In the genomic region with DNA sequence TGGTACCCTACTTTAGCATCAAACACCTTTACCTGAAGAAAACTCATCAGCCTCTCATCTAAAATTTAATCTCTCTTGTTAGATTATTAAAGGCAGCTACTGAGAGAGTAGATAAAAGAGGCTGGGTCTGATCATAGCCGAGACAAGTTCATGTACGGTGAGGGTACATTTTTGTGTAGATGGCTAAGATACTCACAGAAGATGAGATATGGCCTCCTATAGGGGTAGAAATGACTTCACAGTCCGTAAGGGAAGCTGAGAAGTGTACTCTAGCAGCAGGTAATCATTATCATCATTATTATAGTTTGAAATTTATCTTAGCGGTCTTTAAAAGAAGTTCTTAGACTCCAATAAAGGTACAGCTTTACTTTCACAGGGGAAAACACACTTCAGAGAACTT, we compare ENCODE assay signal across 8 mouse cellular contexts. TPM values are rescaled to one million over a fixed set of nuclear protein-coding genes. Genes with fewer than 3 reads are reported as not detected.
DNase-seq lines count a peak whose midpoint lies in the region; ATAC-seq and TF ChIP-seq lines count a peak whose summit lies in the region.

No protein-coding gene starts in this region.

- peak overlapping the region; percentile 50 for H3K4me2 ChIP-seq in CH12.LX (ENCODE audit: insufficient read depth, low read depth, poor library complexity, severe bottlenecking)
- H3K4me2 ChIP-seq in heart, embryonic 16.5 days (ENCODE audit: low read depth, low read length), result peak overlapping the region; percentile 49
- H3K4me2 ChIP-seq in liver, embryonic 14.5 days (ENCODE audit: low read depth), result peak overlapping the region; percentile 84

- in situ Hi-C loops in CH12.LX (cut with MboI; ENCODE audit: low pct_ligation_motif_present, low pct_unique_long_range_greater_than_20kb, low sequenced_read_pairs), result no loop called here

- TF ChIP-seq POLR2A in CH12.LX (IDR thresholded peaks at IDR 0.05; ENCODE audit: low read depth, low read length), result no peak

- 71% methylated on average over 4 of the region's 4 CpGs for WGBS in heart, embryonic 16.5 days
- 66% methylated on average over 4 of the region's 4 CpGs for WGBS in liver, embryonic 14.5 days (ENCODE audit: insufficient replicate concordance)

- H3K27me3 ChIP-seq in CH12.LX (replicated peaks), result peaks cover 4% of the 10 kb centered on the region
- H3K27me3 ChIP-seq in heart, embryonic 16.5 days (ENCODE audit: control insufficient read depth, insufficient read depth, low read length), result no peaks in the 10 kb centered on the region
- H3K27me3 ChIP-seq in liver, embryonic 14.5 days (ENCODE audit: control insufficient read depth, insufficient read depth, low read length), result no peaks in the 10 kb centered on the region

- peaks cover 6 to 24% of the 10 kb centered on the region in 2 experiments; a peak in 3 of 4 replicates for H3K4me1 ChIP-seq in CH12.LX (ENCODE audit: control insufficient read depth in 1 of 2, insufficient read depth in 2 of 2)
- peaks cover 7% of the 10 kb centered on the region for H3K4me1 ChIP-seq in heart, embryonic 16.5 days (ENCODE audit: control insufficient read depth, insufficient read depth, low read length)
- peaks cover 6 to 12% of the 10 kb centered on the region in 2 experiments for H3K4me1 ChIP-seq in liver, embryonic 14.5 days (replicated peaks; ENCODE audit: control insufficient read depth in 2 of 2, insufficient read depth in 2 of 2, low read length in 1 of 2)

- H3K36me3 ChIP-seq in CH12.LX (replicated peaks in 1 of 2; ENCODE audit: control insufficient read depth in 1 of 2, insufficient read depth in 1 of 2, low read length in 1 of 2), result peaks cover 9 to 27% of the 10 kb centered on the region in 2 experiments
- H3K36me3 ChIP-seq in heart, embryonic 16.5 days (ENCODE audit: control insufficient read depth, insufficient read depth), result no peaks in the 10 kb centered on the region
- no peaks in the 10 kb centered on the region for H3K36me3 ChIP-seq in liver, embryonic 14.5 days (replicated peaks; ENCODE audit: control insufficient read depth, insufficient read depth, low read depth)

- peak; percentile 41 for DNase-seq in heart, adult 11 months
- DNase-seq in heart, postnatal 4 days, result no peak
- no peak for DNase-seq in CH12.LX (ENCODE audit: extremely low read depth)
- no peak for DNase-seq in liver, embryonic 14.5 days (ENCODE audit: low read depth in 3 of 3, low spot score in 3 of 3)
- DNase-seq in adrenal gland, postnatal 14 days, result no peak
- DNase-seq in cerebellum, postnatal 14 days, result no peak
- DNase-seq in gastrocnemius, adult 8-10 months (ENCODE audit: low spot score in 2 of 2), result no peak

- TF ChIP-seq EP300 in CH12.LX (IDR thresholded peaks at IDR 0.05; ENCODE audit: low read length), result no peak
- TF ChIP-seq EP300 in liver, embryonic 14.5 days (IDR thresholded peaks at IDR 0.05; ENCODE audit: low read depth), result no peak

- peaks cover 15% of the 10 kb centered on the region; the same call in 1 of the 2 replicates for H3K79me2 ChIP-seq in CH12.LX (replicated peaks; ENCODE audit: control insufficient read depth, extremely low read depth, insufficient read depth, poor library complexity, severe bottlenecking)

- no peak; the same call in 1 of the 2 replicates for ATAC-seq in heart, embryonic 16.5 days (replicated peaks; ENCODE audit: extremely low read depth, insufficient read depth, low FRiP score)
- ATAC-seq in liver, embryonic 14.5 days (ENCODE audit: insufficient read depth), result no peak

- no peak overlapping the region; the same call in 1 of the 2 replicates for H3K9ac ChIP-seq in CH12.LX (ENCODE audit: insufficient read depth, low read depth)
- no peak overlapping the region for H3K9ac ChIP-seq in heart, embryonic 16.5 days (ENCODE audit: low read length)
- no peak overlapping the region for H3K9ac ChIP-seq in liver, embryonic 14.5 days (replicated peaks)

- H3K9me3 ChIP-seq in CH12.LX (replicated peaks; ENCODE audit: low read length), result peaks cover 11% of the 10 kb centered on the region
- H3K9me3 ChIP-seq in heart, embryonic 16.5 days (replicated peaks; ENCODE audit: control insufficient read depth, low read length), result peaks cover 3% of the 10 kb centered on the region; the same call in 1 of the 2 replicates
- H3K9me3 ChIP-seq in liver, embryonic 14.5 days (ENCODE audit: control insufficient read depth, low read length), result no peaks in the 10 kb centered on the region; the same call in 1 of the 2 replicates

- peak overlapping the region in 2 of 3 experiments; percentile 44 to 84 for H3K4me3 ChIP-seq in CH12.LX (replicated peaks in 1 of 3; ENCODE audit: low read depth in 2 of 3, low read length in 2 of 3, poor library complexity in 1 of 3)
- peak overlapping the region; percentile 88 for H3K4me3 ChIP-seq in heart, embryonic 16.5 days (ENCODE audit: low read length)
- peak overlapping the region in 1 of 2 experiments; percentile 92; a peak in 2 of 4 replicates for H3K4me3 ChIP-seq in liver, embryonic 14.5 days (ENCODE audit: insufficient read depth in 1 of 2, low read depth in 2 of 2, low read length in 2 of 2)

- no peak overlapping the region for H3K27ac ChIP-seq in CH12.LX (ENCODE audit: insufficient read depth, low read depth)
- H3K27ac ChIP-seq in heart, embryonic 16.5 days (ENCODE audit: low read length), result no peak overlapping the region
- H3K27ac ChIP-seq in liver, embryonic 14.5 days, result no peak overlapping the region

- no peak for TF ChIP-seq CTCF in CH12.LX (conservative IDR thresholded peaks at IDR 0.05 in 1 of 2, IDR thresholded peaks at IDR 0.05 in 1 of 2; ENCODE audit: low read depth in 2 of 2, low read length in 2 of 2)
- TF ChIP-seq CTCF in liver, embryonic 14.5 days (IDR thresholded peaks at IDR 0.05; ENCODE audit: low read depth), result no peak

- TF ChIP-seq RAD21 in CH12.LX (IDR thresholded peaks at IDR 0.05; ENCODE audit: low read depth, low read length), result no peak

- dilution Hi-C loops in CH12.LX (cut with MboI; ENCODE audit: extremely low pct_ligation_motif_present, extremely low pct_unique_long_range_greater_than_20kb, low sequenced_read_pairs), result no loop called here

TF ChIP-seq in CH12.LX, 34 proteins besides CTCF, POLR2A, EP300 and RAD21 (continues in another document):
- TF ChIP-seq JUND (conservative IDR thresholded peaks at IDR 0.05; ENCODE audit: low read depth, low read length), result no peak
- TF ChIP-seq ETS1 (conservative IDR thresholded peaks at IDR 0.05; ENCODE audit: low read depth, low read length), result no peak
- no peak for TF ChIP-seq RCOR1 (conservative IDR thresholded peaks at IDR 0.05; ENCODE audit: low read depth, low read length)
- no peak for TF ChIP-seq GABPA (IDR thresholded peaks at IDR 0.05; ENCODE audit: insufficient replicate concordance, low read depth, low read length)
- no peak for TF ChIP-seq CHD2 (IDR thresholded peaks at IDR 0.05; ENCODE audit: low read length)
- TF ChIP-seq ELF1 (IDR thresholded peaks at IDR 0.05; ENCODE audit: low read depth, low read length), result no peak
- no peak for TF ChIP-seq UBTF (IDR thresholded peaks at IDR 0.05; ENCODE audit: low read depth, low read length)
- no peak for TF ChIP-seq MAX (IDR thresholded peaks at IDR 0.05; ENCODE audit: low read length)
- TF ChIP-seq SMC3 (IDR thresholded peaks at IDR 0.05; ENCODE audit: low read depth, low read length), result no peak
- no peak for TF ChIP-seq POLR2AphosphoS2 (IDR thresholded peaks at IDR 0.05; ENCODE audit: low read depth, low read length)
- no peak for TF ChIP-seq MXI1 (IDR thresholded peaks at IDR 0.05; ENCODE audit: low read depth, low read length)
- no peak for TF ChIP-seq NELFE (IDR thresholded peaks at IDR 0.05; ENCODE audit: low read depth, low read length)

RNA-seq across cellular contexts. Expression of a gene that starts 0.4 kb away (rescaled TPM):
- 10 to 100 TPM; 15.8 to 17.5 TPM for total RNA-seq in heart, postnatal 4 days (2021)
- total RNA-seq in CH12.LX (2012; rRNA removed) (65.7 and 72.8 TPM in 2 replicates), CH12.LX (2014; rRNA removed) (53.4 and 55.7 TPM in 2 replicates)
- 52.9 and 63.5 TPM in 2 replicates for polyA plus RNA-seq in CH12.LX (2012; ENCODE audit: insufficient read length, low read depth)
- 29.0 and 30.3 TPM in 2 replicates for polyA plus RNA-seq in heart, embryonic 16.5 days (2015; fragmentation: Nextera tagmentation; extraction: Ambion mirVana)
- 11.5 and 12.1 TPM in 2 replicates for polyA plus RNA-seq in liver, embryonic 14.5 days (2012; rRNA removed)
- polyA plus RNA-seq in liver, embryonic 14.5 days (2014; fragmentation: Nextera tagmentation; extraction: Ambion mirVana), result 11.4 and 12.5 TPM in 2 replicates
- 29.5 and 32.8 TPM in 2 replicates for total RNA-seq in adrenal gland, postnatal 14 days (2021)
- 10 to 100 TPM; 10.5 to 11.8 (median 11.0) TPM for total RNA-seq in gastrocnemius, adult 8-10 months (2022)

RNA-seq across cellular contexts. Expression of a gene that starts 10.9 kb away (rescaled TPM):
- total RNA-seq in heart, postnatal 4 days (2021), result 10 to 100 TPM; 16.9 to 20.7 TPM
- not detected in 2 replicates for total RNA-seq in CH12.LX (2012; rRNA removed)
- not detected in 2 replicates for total RNA-seq in CH12.LX (2014; rRNA removed)
- not detected in 2 replicates for polyA plus RNA-seq in CH12.LX (2012; ENCODE audit: insufficient read length, low read depth)
- 7.2 and 12.9 TPM in 2 replicates for polyA plus RNA-seq in heart, embryonic 16.5 days (2015; fragmentation: Nextera tagmentation; extraction: Ambion mirVana)
- 0.57 and 0.71 TPM in 2 replicates for polyA plus RNA-seq in liver, embryonic 14.5 days (2012; rRNA removed)
- 0.85 and 0.90 TPM in 2 replicates for polyA plus RNA-seq in liver, embryonic 14.5 days (2014; fragmentation: Nextera tagmentation; extraction: Ambion mirVana)
- total RNA-seq in adrenal gland, postnatal 14 days (2021), result 18.3 and 20.2 TPM in 2 replicates
- total RNA-seq in gastrocnemius, adult 8-10 months (2022), result 1 to 10 TPM; 2.7 to 3.5 (median 3.0) TPM

RNA-seq across cellular contexts. Expression of a gene that starts 22.8 kb away (rescaled TPM):
- 10 to 100 TPM; 13.0 to 13.7 TPM for total RNA-seq in heart, postnatal 4 days (2021)
- total RNA-seq in CH12.LX (2012; rRNA removed) (38.5 and 39.5 TPM in 2 replicates), CH12.LX (2014; rRNA removed) (35.8 and 39.8 TPM in 2 replicates)
- 38.3 and 41.6 TPM in 2 replicates for polyA plus RNA-seq in CH12.LX (2012; ENCODE audit: insufficient read length, low read depth)
- 25.7 and 26.2 TPM in 2 replicates for polyA plus RNA-seq in heart, embryonic 16.5 days (2015; fragmentation: Nextera tagmentation; extraction: Ambion mirVana)
- 10.7 and 16.3 TPM in 2 replicates for polyA plus RNA-seq in liver, embryonic 14.5 days (2012; rRNA removed)
- polyA plus RNA-seq in liver, embryonic 14.5 days (2014; fragmentation: Nextera tagmentation; extraction: Ambion mirVana), result 9.9 and 12.3 TPM in 2 replicates
- total RNA-seq in adrenal gland, postnatal 14 days (2021), result 28.6 and 35.1 TPM in 2 replicates
- 1 to 10 TPM; 6.7 to 10.0 (median 8.0) TPM for total RNA-seq in gastrocnemius, adult 8-10 months (2022)

RNA-seq across cellular contexts. Expression of a gene that starts 29.2 kb away (rescaled TPM):
- total RNA-seq in heart, postnatal 4 days (2021), result 1 to 10 TPM; 6.1 to 7.9 TPM
- total RNA-seq in CH12.LX (2012; rRNA removed), result 50.2 and 65.3 TPM in 2 replicates
- total RNA-seq in CH12.LX (2014; rRNA removed), result 39.9 and 41.9 TPM in 2 replicates
- polyA plus RNA-seq in CH12.LX (2012; ENCODE audit: insufficient read length, low read depth), result 79.0 and 80.6 TPM in 2 replicates
- 17.7 and 18.1 TPM in 2 replicates for polyA plus RNA-seq in heart, embryonic 16.5 days (2015; fragmentation: Nextera tagmentation; extraction: Ambion mirVana)
- 9.7 and 11.3 TPM in 2 replicates for polyA plus RNA-seq in liver, embryonic 14.5 days (2012; rRNA removed)
- polyA plus RNA-seq in liver, embryonic 14.5 days (2014; fragmentation: Nextera tagmentation; extraction: Ambion mirVana), result 9.2 and 11.5 TPM in 2 replicates
- total RNA-seq in adrenal gland, postnatal 14 days (2021), result 15.9 and 23.3 TPM in 2 replicates
- total RNA-seq in gastrocnemius, adult 8-10 months (2022), result 1 to 10 TPM; 6.2 to 7.3 (median 6.6) TPM
